Mouse (Mus musculus): Measurements from ENCODE around the gene Uxt. TPM values are rescaled to one million over a fixed set of nuclear protein-coding genes. Genes with fewer than 3 reads are reported as not detected.

Gene Uxt
- total RNA-seq (2012; rRNA removed), result 38.8 and 44.5 TPM in 2 replicates
- total RNA-seq (2014; rRNA removed), result 39.4 and 40.1 TPM in 2 replicates
- 39.2 and 42.3 TPM in 2 replicates for polyA plus RNA-seq (2012; ENCODE audit: insufficient read length, low read depth)

GRCm38 (mm10) chrX:20961477-20962378 is at the start of gene Uxt:
Gene Uxt (minus strand): TSS chrX:20962017.
- in situ Hi-C loops (cut with MboI; ENCODE audit: low pct_ligation_motif_present, low pct_unique_long_range_greater_than_20kb, low sequenced_read_pairs), result no loop called here
- peak; percentile 89 for DNase-seq (ENCODE audit: extremely low read depth)

DNA sequence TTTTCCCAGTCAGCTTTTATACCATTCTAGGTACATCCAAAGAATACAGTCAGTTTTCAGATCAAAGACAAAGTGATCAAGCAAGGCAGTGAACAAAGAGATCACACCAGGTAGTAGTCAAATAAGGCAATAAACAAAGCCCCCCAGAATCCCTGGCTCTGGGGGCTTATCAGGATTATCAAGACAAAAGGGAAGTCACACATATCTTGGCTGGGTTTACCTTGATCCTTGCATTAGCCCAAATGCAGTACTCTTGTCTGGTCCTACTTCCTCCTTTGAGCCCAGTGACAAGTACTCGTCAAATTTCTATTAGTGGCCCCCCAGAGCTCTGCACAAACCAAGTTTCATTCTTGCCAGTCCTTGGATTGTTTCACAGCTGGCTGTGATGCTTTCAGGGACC is 19.1 kb upstream of the Uxt start:
- H3K27me3 ChIP-seq (replicated peaks), result no peaks in the 10 kb centered on the region
- no peaks in the 10 kb centered on the region for H3K79me2 ChIP-seq (replicated peaks; ENCODE audit: control insufficient read depth, extremely low read depth, insufficient read depth, poor library complexity, severe bottlenecking)
- dilution Hi-C loops (cut with MboI; ENCODE audit: extremely low pct_ligation_motif_present, extremely low pct_unique_long_range_greater_than_20kb, low sequenced_read_pairs) (no loop called here), in situ Hi-C loops (cut with MboI; ENCODE audit: low pct_ligation_motif_present, low pct_unique_long_range_greater_than_20kb, low sequenced_read_pairs) (no loop called here)
- H3K4me2 ChIP-seq (ENCODE audit: insufficient read depth, low read depth, poor library complexity, severe bottlenecking), result no peak overlapping the region
- no peak for TF ChIP-seq MAX (IDR thresholded peaks at IDR 0.05; ENCODE audit: low read length)
- no peak for TF ChIP-seq TBP (conservative IDR thresholded peaks at IDR 0.05; ENCODE audit: low read depth, low read length)
- TF ChIP-seq CTCF (conservative IDR thresholded peaks at IDR 0.05 in 1 of 2, IDR thresholded peaks at IDR 0.05 in 1 of 2; ENCODE audit: low read depth in 2 of 2, low read length in 2 of 2), result no peak
- no peak for TF ChIP-seq POLR2AphosphoS2 (IDR thresholded peaks at IDR 0.05; ENCODE audit: low read depth, low read length)
- TF ChIP-seq CHD1 (IDR thresholded peaks at IDR 0.05; ENCODE audit: low read depth, low read length), result no peak
- no peak for TF ChIP-seq SMC3 (IDR thresholded peaks at IDR 0.05; ENCODE audit: low read depth, low read length)
- H3K36me3 ChIP-seq (replicated peaks in 1 of 2; ENCODE audit: control insufficient read depth in 1 of 2, insufficient read depth in 1 of 2, low read length in 1 of 2), result peaks cover 6 to 8% of the 10 kb centered on the region in 2 experiments
- no peak for DNase-seq (ENCODE audit: extremely low read depth)
- H3K4me3 ChIP-seq (replicated peaks in 1 of 3; ENCODE audit: low read depth in 2 of 3, low read length in 2 of 3, poor library complexity in 1 of 3), result no peak overlapping the region
- no peak overlapping the region for H3K27ac ChIP-seq (ENCODE audit: insufficient read depth, low read depth)
- H3K9me3 ChIP-seq (replicated peaks; ENCODE audit: low read length), result no peaks in the 10 kb centered on the region
- H3K9ac ChIP-seq (ENCODE audit: insufficient read depth, low read depth), result no peak overlapping the region
- H3K4me1 ChIP-seq (ENCODE audit: control insufficient read depth in 1 of 2, insufficient read depth in 2 of 2), result no peaks in the 10 kb centered on the region

More at GRCm38 (mm10) chrX:20961477-20962378, at the start of gene Uxt:
- Histone ChIP-seq H3K4me1 (ENCODE audit: control insufficient read depth in 1 of 2, insufficient read depth in 2 of 2) (no peaks in the 10 kb centered on the region), H3K4me2 (ENCODE audit: insufficient read depth, low read depth, poor library complexity, severe bottlenecking) (peak within 1 kb of the TSS; percentile 91), H3K79me2 (replicated peaks; ENCODE audit: control insufficient read depth, extremely low read depth, insufficient read depth, poor library complexity, severe bottlenecking) (peaks cover 2% of the 10 kb centered on the region; the same call in 1 of the 2 replicates), H3K27me3 (replicated peaks) (no peaks in the 10 kb centered on the region), H3K27ac (ENCODE audit: insufficient read depth, low read depth) (peak within 1 kb of the TSS; percentile 63), H3K9me3 (replicated peaks; ENCODE audit: low read length) (no peaks in the 10 kb centered on the region), H3K36me3 (replicated peaks in 1 of 2; ENCODE audit: control insufficient read depth in 1 of 2, insufficient read depth in 1 of 2, low read length in 1 of 2) (peaks cover 10 to 23% of the 10 kb centered on the region in 2 experiments), H3K4me3 (replicated peaks in 1 of 3; ENCODE audit: low read depth in 2 of 3, low read length in 2 of 3, poor library complexity in 1 of 3) (peak within 1 kb of the TSS; percentile 59 to 80 (median 78)), H3K9ac (ENCODE audit: insufficient read depth, low read depth) (peak within 1 kb of the TSS; percentile 78)
- TF ChIP-seq TBP (conservative IDR thresholded peaks at IDR 0.05; ENCODE audit: low read depth, low read length) (no peak), JUN (IDR thresholded peaks at IDR 0.05; ENCODE audit: insufficient read depth, low read depth, low read length) (no peak), ZC3H11A (IDR thresholded peaks at IDR 0.05; ENCODE audit: low read depth, low read length) (no peak), IRF4 (IDR thresholded peaks at IDR 0.05; ENCODE audit: low read depth, low read length) (no peak), GABPA (IDR thresholded peaks at IDR 0.05; ENCODE audit: insufficient replicate concordance, low read depth, low read length) (no peak; the same call in 1 of the 2 replicates), SIN3A (IDR thresholded peaks at IDR 0.05; ENCODE audit: low read length) (peak; percentile 92), MYC (IDR thresholded peaks at IDR 0.05; ENCODE audit: low read depth, low read length) (no peak), E2F4 (IDR thresholded peaks at IDR 0.05; ENCODE audit: insufficient replicate concordance, low read depth, low read length) (no peak), ZMIZ1 (IDR thresholded peaks at IDR 0.05; ENCODE audit: low read depth, low read length) (0 out of 2 replicates have a peak, but pooled peaks have one; percentile 36), MAZ (IDR thresholded peaks at IDR 0.05; ENCODE audit: low read depth, low read length) (no peak), ZNF384 (IDR thresholded peaks at IDR 0.05; ENCODE audit: low read depth, low read length) (no peak), USF1 (IDR thresholded peaks at IDR 0.05; ENCODE audit: low read depth, low read length) (no peak), NRF1 (IDR thresholded peaks at IDR 0.05; ENCODE audit: low read depth, low read length) (no peak), CTCF (conservative IDR thresholded peaks at IDR 0.05 in 1 of 2, IDR thresholded peaks at IDR 0.05 in 1 of 2; ENCODE audit: low read depth in 2 of 2, low read length in 2 of 2) (no peak), CHD1 (IDR thresholded peaks at IDR 0.05; ENCODE audit: low read depth, low read length) (no peak), TCF12 (IDR thresholded peaks at IDR 0.05; ENCODE audit: low read depth, low read length) (peak; percentile 18; the same call in 1 of the 2 replicates), JUND (conservative IDR thresholded peaks at IDR 0.05; ENCODE audit: low read depth, low read length) (no peak), MXI1 (IDR thresholded peaks at IDR 0.05; ENCODE audit: low read depth, low read length) (peak; percentile 56; the same call in 1 of the 2 replicates), MAFK (IDR thresholded peaks at IDR 0.05; ENCODE audit: insufficient replicate concordance, low read length) (no peak), USF2 (conservative IDR thresholded peaks at IDR 0.05; ENCODE audit: low read depth, low read length) (no peak), NELFE (IDR thresholded peaks at IDR 0.05; ENCODE audit: low read depth, low read length) (peak; percentile 22; the same call in 1 of the 2 replicates), POLR2AphosphoS2 (IDR thresholded peaks at IDR 0.05; ENCODE audit: low read depth, low read length) (no peak), CHD2 (IDR thresholded peaks at IDR 0.05; ENCODE audit: low read length) (no peak), HCFC1 (IDR thresholded peaks at IDR 0.05; ENCODE audit: low read depth, low read length) (peak; percentile 81), ELF1 (IDR thresholded peaks at IDR 0.05; ENCODE audit: low read depth, low read length) (peak; percentile 94), POLR2A (IDR thresholded peaks at IDR 0.05; ENCODE audit: low read depth, low read length) (peak; percentile 70), BHLHE40 (IDR thresholded peaks at IDR 0.05; ENCODE audit: low read depth, low read length) (peak; percentile 61), ETS1 (conservative IDR thresholded peaks at IDR 0.05; ENCODE audit: low read depth, low read length) (no peak), MAX (IDR thresholded peaks at IDR 0.05; ENCODE audit: low read length) (peak; percentile 35; the same call in 1 of the 2 replicates), KAT2A (IDR thresholded peaks at IDR 0.05; ENCODE audit: insufficient replicate concordance, low read length) (no peak; the same call in 1 of the 2 replicates), MEF2A (IDR thresholded peaks at IDR 0.05; ENCODE audit: borderline replicate concordance, low read depth, low read length) (no peak)
- dilution Hi-C loops (cut with MboI; ENCODE audit: extremely low pct_ligation_motif_present, extremely low pct_unique_long_range_greater_than_20kb, low sequenced_read_pairs), result no loop called here
